Mouse (Mus musculus): ENCODE measurements around the gene Qsox2.

The Qsox2 gene

GRCm38 (mm10) chr2:26223961-26224360, 13.4 kb downstream of the Qsox2 start:
- DNase-seq (ENCODE audit: low spot score), result no peak

GRCm38 (mm10) chr2:26214526-26214925, 22.8 kb downstream of the Qsox2 start:
- peak; percentile 35 for DNase-seq (ENCODE audit: low spot score)

- DNase-seq (ENCODE audit: low spot score), result no peak
Observed at GRCm38 (mm10) chr2:26209566-26209965, 27.8 kb downstream of the Qsox2 start.

GRCm38 (mm10) chr2:26208126-26208789, 29.1 kb downstream of the Qsox2 start, which contains the start of gene Lhx3:
Gene Lhx3, minus strand, starts transcription at chr2:26208289.
- peak; percentile 59 for DNase-seq (ENCODE audit: low spot score)

- no peak for DNase-seq (ENCODE audit: low spot score)
Observed at GRCm38 (mm10) chr2:26207559-26207958, 29.8 kb downstream of the Qsox2 start.

GRCm38 (mm10) chr2:26205761-26206160, 31.6 kb downstream of the Qsox2 start:
- DNase-seq (ENCODE audit: low spot score), result no peak

- DNase-seq (ENCODE audit: low spot score), result no peak
Observed at GRCm38 (mm10) chr2:26205126-26205525, 32.2 kb downstream of the Qsox2 start.

- peak; percentile 24 for DNase-seq (ENCODE audit: low spot score)
Observed at GRCm38 (mm10) chr2:26202849-26203475, 34.4 kb downstream of the Qsox2 start.

GRCm38 (mm10) chr2:26201926-26202848, 35.1 kb downstream of the Qsox2 start:
- no peak for DNase-seq (ENCODE audit: low spot score)

- DNase-seq (ENCODE audit: low spot score), result no peak
Observed at GRCm38 (mm10) chr2:26198488-26198887, 38.8 kb downstream of the Qsox2 start.

GRCm38 (mm10) chr2:26194552-26195339, 42.6 kb downstream of the Qsox2 start:
- no peak for DNase-seq (ENCODE audit: low spot score)

- DNase-seq (ENCODE audit: low spot score), result no peak
Observed at GRCm38 (mm10) chr2:26188517-26188916, 48.8 kb downstream of the Qsox2 start.

GRCm38 (mm10) chr2:26184352-26184751, 53.0 kb downstream of the Qsox2 start:
- DNase-seq (ENCODE audit: low spot score), result no peak

- DNase-seq (ENCODE audit: low spot score), result peak; percentile 43
Observed at GRCm38 (mm10) chr2:26182646-26183045, 54.7 kb downstream of the Qsox2 start.

GRCm38 (mm10) chr2:26177189-26177588, 60.1 kb downstream of the Qsox2 start:
- DNase-seq (ENCODE audit: low spot score), result no peak

GRCm38 (mm10) chr2:26176731-26177130, 60.6 kb downstream of the Qsox2 start:
- no peak for DNase-seq (ENCODE audit: low spot score)

GRCm38 (mm10) chr2:26175191-26175590, 62.1 kb downstream of the Qsox2 start:
- DNase-seq (ENCODE audit: low spot score), result no peak

- no peak for DNase-seq (ENCODE audit: low spot score)
Observed at GRCm38 (mm10) chr2:26172166-26172565, 65.2 kb downstream of the Qsox2 start.

GRCm38 (mm10) chr2:26170376-26170775, 66.9 kb downstream of the Qsox2 start:
- no peak for DNase-seq (ENCODE audit: low spot score)

- no peak for DNase-seq (ENCODE audit: low spot score)
Observed at GRCm38 (mm10) chr2:26168843-26169579, 68.3 kb downstream of the Qsox2 start.

GRCm38 (mm10) chr2:26166890-26167289, 70.4 kb downstream of the Qsox2 start:
- DNase-seq (ENCODE audit: low spot score), result no peak
